Mouse (Mus musculus) brain, embryonic 14.5 days (tissue): ENCODE measurements around the gene Ubn1. TPM values are rescaled to one million over a fixed set of nuclear protein-coding genes. Genes with fewer than 3 reads are reported as not detected.
A peak's percentile ranks its signal among the peaks of the same experiment; 100 is the strongest.

Source experiments
- DNase-seq: peaks from one replicate; pipeline ENCODE4 v3.0.0-alpha.2; 2011; ENCODE audit warnings: low read depth
- CTCF ChIP-seq: fragments of 200-500 bp; IDR thresholded peaks from 2 replicates; pipeline ENCODE4 v1.5.1; 2012; ENCODE audit warnings: inconsistent platforms, mild to moderate bottlenecking, moderate library complexity, borderline replicate concordance; ENCODE audit not compliant: insufficient read depth, insufficient read length; ENCODE audit errors: extremely low read depth
- POLR2A ChIP-seq: fragments of 200-500 bp; IDR thresholded peaks from 2 replicates; pipeline ENCODE4 v1.6.1; 2012; ENCODE audit warnings: mild to moderate bottlenecking, inconsistent platforms, borderline replicate concordance; ENCODE audit not compliant: poor library complexity, insufficient read depth, insufficient read length, severe bottlenecking; ENCODE audit errors: extremely low read depth
- polyA plus RNA-seq: library from polyadenylated mRNA; depleted of rRNA; stranded (reverse); fragments of >200 nt; gene quantifications from 2 replicates; pipeline ENCODE4 v1.2.3, GENCODE M21; 2012

Ubn1 gene
- polyA plus RNA-seq, 1 experiment = 37.6 TPM

DNA sequence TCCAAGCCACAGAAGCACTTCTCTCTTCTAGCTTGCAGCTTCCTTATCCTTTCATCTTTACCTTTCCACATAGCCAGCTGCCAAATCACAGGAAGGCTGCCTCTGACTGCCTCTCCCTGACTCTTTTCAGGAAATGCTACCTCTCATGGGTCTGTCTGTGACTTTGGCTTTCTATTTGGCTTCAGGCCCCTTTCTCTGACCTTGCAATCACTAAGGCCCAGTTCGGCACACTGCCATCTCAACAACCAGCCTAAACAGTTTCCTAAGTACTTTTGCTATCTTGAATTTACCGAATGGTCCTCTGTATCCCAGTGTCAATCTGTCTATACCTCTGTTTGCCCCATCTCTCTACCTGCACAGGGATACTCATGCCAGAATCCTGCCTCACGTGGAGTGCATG is 14.3 kb upstream of the Ubn1 start:
- TF ChIP-seq CTCF = no peak
- TF ChIP-seq POLR2A = no peak
- no peak for DNase-seq

DNA sequence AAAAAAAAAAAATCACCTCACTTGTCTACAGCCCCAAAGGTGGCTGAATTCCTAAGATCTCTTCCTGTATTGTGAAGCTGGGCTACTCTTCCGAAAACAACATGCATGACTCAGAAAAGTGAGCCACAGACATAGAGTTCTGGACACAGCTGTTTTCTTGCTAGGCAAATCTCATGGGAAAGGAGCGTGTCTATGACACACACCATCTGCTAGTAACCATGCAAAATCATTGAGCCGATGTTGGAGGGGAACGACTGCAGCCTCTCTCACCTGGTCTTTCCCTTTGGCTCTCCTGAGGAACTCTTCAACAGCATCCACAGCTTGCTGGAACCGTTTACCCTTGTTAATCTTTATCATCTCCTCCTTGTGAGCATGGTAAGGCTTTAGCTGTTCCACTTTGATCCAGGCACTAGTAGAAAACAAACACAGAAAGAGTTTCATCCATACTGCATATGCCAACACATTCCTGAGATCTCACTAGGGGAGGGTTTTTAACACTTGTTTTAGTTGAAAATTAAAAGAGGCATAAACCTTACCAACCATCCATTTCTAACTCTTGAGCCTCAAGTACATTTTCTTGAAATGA is 13.1 kb upstream of the Ubn1 start:
- TF ChIP-seq POLR2A (no peak), CTCF (no peak)
- DNase-seq = no peak

DNA sequence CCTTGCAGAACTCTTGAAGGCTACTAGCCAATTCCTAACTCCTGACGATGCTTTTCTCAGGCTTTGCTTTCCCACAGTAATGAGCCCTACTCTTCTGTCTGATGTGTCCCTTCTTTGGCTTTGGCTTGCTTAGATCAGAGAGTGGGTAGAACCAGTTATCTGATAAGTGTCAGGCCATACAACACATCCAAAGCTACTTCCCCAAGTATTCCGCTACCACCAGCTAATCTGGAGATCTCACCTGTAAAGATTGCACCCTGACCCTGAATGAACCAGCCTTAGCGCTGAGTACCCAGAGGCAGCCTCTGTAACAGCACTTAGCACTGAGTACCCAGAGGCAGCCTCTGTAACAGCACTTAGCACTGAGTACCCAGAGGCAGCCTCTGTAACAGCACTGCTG is 4.5 kb upstream of the Ubn1 start:
- no peak for DNase-seq
- TF ChIP-seq POLR2A (no peak), CTCF (no peak)

DNA sequence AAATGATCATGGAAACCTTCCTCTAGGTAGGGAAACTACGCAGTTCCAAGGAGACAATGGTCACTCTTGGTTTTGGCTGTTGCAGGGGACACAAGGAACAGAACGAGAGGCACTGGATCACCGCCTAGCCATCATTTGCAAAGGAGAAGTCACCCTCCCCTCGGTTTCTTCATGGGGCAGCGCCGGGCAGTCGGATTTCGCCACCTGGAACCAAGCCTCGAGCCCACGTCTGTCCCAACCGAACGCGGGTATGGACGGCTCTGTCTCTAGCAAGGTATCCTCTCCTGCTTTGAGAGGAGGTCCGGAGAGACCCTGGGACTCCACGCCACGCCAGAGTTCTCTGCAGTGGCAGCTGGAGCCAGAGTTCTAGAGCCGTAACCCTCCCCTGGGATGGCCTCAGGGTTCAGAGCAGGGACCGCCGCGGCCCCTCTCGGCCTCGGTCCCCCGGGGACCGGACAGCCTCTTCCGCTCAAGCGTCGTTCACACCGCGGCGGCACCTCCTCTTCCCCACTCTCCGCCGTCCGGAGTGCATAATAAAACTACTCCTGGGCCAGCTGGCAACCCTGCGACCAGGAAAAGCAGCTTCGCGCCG is 579 bp upstream of the Ubn1 start:
- TF ChIP-seq POLR2A (no peak), CTCF (no peak)
- no peak for DNase-seq

DNA sequence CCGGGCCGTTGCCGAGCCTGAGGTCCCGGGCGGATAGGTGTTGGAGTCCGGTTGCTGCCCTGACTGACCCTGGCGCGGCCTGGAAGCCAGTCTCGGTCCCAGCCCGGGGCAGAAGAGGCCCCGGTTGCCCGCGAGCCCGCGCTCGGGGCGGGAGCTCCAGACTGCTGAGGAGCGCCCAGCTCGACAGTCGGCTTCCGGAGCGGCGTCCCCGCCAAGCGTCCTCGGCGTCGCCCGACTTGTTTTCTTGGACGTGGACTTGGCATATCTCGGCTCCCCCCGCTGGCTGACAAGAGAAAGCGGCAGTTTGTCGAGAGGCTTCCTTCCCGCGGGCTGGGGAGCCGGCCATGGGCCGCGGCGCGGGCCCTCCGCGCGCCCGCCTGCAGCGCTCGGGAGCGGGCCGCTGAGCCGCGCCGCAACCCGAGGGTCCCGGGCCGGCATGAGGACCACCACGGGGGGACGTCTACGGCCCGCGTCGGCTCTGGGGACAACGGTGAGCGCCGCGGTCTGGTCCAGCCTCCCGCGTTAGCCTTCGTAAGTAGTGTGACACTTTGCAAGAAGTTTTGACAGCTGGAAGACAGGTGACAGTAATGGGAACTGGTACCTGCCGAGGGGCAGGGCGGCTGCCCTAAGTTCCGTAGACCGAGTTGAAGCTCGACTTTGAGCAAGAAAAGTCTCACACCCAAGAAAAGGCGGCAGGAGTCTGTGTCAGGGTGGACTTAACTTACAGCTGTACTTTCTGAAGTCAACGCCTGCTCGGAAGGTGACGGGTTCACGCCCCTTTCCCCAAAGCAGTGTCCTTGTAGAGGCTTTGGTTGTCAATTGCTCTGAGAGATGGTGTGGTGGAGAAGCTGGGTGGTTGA is 624 bp downstream of the Ubn1 start:
- DNase-seq = peak; percentile 85
- TF ChIP-seq POLR2A (no peak), CTCF (peak; percentile 7; the same call in 1 of the 2 replicates)

DNA sequence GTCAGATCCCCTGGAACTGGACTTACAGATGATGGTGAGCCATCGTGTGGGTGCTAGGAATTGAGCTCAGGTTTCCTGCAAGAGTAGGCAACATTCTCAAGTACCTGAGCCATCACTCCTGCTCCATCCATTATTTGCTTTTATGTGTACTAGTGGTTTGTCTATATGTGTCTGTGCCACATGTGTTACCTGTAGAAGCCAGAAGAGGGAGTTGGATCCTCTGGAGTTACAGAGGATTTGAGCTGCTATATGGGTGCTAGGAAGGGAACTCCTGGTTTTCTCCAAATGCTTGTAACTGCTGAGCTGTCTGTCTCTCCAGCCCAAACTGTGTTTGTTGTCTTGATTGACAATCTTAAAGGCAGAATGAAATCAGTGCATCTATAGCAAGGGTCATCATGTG is 8.3 kb downstream of the Ubn1 start:
- peak; percentile 27 for DNase-seq
- TF ChIP-seq CTCF = peak; percentile 27; the same call in 1 of the 2 replicates
- no peak for TF ChIP-seq POLR2A

DNA sequence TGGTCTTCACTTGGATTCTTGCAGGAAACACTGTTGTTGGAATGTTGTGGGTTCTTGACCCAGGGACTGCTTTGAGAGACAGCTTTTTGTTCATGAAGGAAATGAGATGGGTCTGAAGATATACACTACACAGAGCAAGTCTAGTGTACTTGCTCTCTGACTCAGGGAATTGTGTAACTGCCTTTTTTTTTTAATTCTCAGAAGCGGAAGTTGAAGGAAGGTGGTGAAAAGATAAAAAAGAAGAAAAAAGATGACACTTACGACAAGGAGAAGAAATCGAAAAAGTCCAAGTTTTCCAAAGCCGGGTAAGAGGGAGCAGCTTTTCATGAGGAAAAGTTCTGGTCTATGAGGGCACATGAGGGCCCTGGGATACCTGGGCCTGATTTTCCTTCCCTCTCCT is 13.6 kb downstream of the Ubn1 start:
- TF ChIP-seq POLR2A (no peak), CTCF (no peak)
- no peak for DNase-seq

DNA sequence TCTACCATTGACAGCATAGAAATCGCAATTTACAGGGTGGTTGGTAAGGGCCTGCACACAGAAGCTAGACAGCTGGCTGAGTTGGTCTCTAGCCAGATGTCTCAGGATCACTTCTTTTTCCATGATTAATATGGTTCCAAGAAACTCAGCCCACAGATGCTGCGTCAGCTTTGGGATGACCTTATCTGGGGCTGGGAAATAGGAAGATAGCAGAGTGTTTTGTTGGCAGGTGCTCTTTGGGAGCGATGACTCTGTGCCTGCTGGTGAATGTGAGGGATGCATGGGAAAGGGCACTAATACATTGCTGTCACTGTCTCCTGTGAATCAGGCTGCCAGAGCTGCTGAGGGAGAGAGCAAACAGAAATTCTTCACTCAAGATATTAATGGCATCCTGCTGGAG is 20.5 kb downstream of the Ubn1 start:
- TF ChIP-seq POLR2A (no peak), CTCF (no peak)
- DNase-seq = peak; percentile 45

DNA sequence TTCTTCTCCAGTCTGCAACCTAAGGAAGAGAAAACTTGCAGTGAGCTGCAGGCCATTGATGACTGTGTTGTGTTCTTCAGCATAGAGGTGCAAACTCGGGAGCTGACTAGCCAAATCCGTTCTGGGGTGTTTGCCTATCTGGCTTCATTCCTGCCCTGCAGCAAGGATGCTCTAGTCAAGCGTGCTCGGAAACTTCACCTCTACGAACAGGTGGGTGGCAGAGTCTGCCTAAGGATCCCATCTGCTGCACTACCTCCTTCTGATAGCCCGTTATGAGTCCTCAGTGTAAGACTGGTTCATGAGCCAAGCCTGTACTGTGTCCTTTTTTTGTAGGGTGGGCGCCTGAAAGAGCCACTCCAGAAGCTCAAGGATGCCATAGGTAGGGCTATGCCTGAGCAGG is 22.1 kb downstream of the Ubn1 start:
- no peak for DNase-seq
- no peak for TF ChIP-seq CTCF
- no peak for TF ChIP-seq POLR2A

DNA sequence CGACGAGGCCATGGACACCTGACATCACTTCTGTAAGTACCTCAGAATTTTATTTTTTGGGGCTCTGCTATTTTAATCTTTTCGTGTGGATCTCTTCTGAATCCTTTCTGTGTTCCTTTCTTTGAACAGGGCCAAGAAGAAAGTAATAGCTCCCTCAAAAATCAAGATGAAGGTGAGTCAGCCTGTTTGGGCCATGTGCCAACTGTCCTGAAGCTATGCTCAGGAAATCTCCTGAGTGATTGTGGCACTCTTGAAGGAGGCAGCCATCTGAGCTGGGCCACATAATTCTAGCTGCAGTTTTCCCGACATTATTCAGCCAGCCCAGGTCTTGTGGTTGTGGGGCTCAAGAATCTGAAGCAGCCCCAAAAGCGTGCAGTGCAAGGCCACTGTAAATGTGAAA is 24.5 kb downstream of the Ubn1 start:
- no peak for TF ChIP-seq POLR2A
- TF ChIP-seq CTCF = no peak
- no peak for DNase-seq

DNA sequence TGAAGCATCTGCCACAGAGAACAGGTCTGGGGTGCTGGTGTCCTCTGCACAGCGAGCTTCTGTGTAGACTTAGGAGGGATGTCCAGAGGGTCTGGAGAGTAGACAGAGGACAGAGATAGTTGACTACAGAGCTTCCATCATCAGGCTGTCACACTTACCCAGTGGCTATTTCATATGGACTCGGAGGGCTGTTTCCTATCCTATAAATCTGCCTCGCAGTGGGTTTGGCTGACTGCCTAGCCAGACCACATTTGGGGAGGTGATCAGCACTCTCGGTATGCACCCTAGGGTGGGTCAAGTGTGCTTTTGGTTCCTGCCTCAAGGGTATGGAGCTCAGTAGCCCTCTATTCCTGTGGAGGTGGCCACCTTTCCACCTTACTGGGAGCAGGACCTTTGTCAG is 35.3 kb downstream of the Ubn1 start:
- no peak for DNase-seq
- TF ChIP-seq POLR2A (no peak), CTCF (no peak)
